Mouse (Mus musculus): ENCODE data around the gene Chit1. TPM values are rescaled to one million over a fixed set of nuclear protein-coding genes. Genes with fewer than 3 reads are reported as not detected.

Gene Chit1
- total RNA-seq, 2 experiments from 2014 or later = 0.26 to 0.60 TPM

- DNase-seq (ENCODE audit: extremely low spot score in 1 of 2, low spot score in 2 of 2) = no peak
- intact Hi-C loops (cut with DNase I) = no loop called here
Measured at GRCm38 (mm10) chr1:134114730-134115129, 3.7 kb downstream of the Chit1 start.

- intact Hi-C loops (cut with DNase I) = no loop called here
- no peak for DNase-seq (ENCODE audit: extremely low spot score in 1 of 2, low spot score in 2 of 2)
Measured at GRCm38 (mm10) chr1:134115424-134115823, 4.4 kb downstream of the Chit1 start.

DNA sequence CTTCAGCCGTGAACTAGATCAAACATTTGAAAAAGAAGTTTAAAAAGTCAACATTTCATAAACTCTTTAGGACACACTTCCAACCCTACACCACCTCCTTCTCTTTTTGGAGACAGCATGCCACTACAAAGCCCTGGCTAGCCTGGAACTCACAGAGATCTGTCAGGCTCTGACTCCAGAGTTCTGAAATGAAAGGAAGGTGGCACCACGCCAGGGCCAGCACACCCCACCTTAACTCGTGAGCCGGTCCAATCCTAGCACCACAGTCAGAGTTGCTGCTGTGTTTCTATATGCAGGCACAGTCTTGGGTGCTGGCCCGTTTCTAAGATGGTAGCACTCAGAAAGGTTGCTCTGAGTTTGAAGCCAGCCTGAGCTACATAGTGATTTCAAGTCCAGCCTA is 6.1 kb downstream of the Chit1 start:
- DNase-seq (ENCODE audit: extremely low spot score in 1 of 2, low spot score in 2 of 2) = peak in 1 of 2 experiments; percentile 37
- intact Hi-C loops (cut with DNase I) = no loop called here

DNA sequence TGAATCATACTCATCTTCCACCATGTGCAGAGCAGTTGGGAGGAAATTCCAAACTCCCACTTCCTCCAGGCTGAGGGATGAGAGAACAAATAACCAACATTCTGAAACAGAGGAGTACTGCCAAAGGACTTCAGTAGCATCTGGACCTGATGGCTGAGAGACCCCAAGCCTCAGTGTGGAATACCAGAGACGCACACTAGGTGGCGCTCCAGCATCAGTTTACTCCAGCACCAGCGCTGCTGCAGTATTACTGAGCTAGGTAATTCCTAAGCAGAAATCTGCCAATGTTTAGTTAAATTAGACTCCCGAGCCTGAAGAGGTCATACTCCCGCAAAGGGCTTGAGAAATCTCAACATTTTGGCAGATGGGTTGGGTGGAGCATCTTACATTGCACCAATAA is 9.1 kb downstream of the Chit1 start:
- peak; percentile 88 to 89 for DNase-seq (ENCODE audit: extremely low spot score in 1 of 2, low spot score in 2 of 2)
- intact Hi-C loops (cut with DNase I) = loop anchor here (5.0 kb wide), 1 partner anchor 212 kb away; the partner anchor contains the start of gene Ppfia4

DNA sequence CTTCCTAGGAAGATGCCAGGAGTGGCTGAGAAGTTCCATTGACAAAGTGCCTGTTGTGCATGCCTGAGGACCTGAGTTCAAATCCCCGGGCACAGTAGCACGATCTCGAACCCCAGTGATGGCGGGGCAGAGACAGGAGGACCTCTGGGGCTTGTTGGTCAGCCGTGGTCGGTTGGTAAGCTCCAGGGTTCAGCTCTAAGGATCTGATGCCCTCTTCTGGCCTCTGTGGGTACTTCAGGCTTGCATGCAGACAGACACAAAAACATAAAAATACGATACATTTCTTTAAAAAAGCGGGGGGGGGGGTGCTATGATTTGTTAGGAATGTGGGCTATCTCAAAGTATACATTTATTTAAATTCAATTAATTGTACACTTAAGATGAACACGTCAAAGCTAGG is 11.2 kb downstream of the Chit1 start:
- DNase-seq (ENCODE audit: extremely low spot score in 1 of 2, low spot score in 2 of 2) = peak in 1 of 2 experiments; percentile 39
- intact Hi-C loops (cut with DNase I) = loop anchor here (5.0 kb wide), 1 partner anchor 210 kb away; the partner anchor contains the start of gene Ppfia4

DNA sequence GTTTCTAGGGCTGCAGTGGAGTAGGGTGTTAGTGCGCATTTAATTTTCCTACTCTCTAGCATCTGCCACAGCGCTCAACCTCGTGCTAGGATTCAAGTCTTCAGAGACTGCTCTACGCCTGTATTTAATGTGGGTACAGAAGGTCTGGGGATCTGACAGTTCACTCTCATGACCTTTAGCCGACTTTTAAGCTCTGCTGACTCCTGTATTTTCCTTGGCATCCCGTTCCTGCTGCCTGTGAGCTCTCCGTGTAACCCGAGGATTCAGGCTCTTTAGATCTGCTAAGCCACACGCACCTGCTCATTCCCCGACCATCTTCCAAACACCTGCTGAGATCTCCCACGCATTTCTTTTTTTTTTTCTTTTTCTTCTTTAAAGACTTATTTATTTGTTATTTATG is 22.3 kb downstream of the Chit1 start:
- intact Hi-C loops (cut with DNase I) = no loop called here
- DNase-seq (ENCODE audit: extremely low spot score in 1 of 2, low spot score in 2 of 2) = no peak

GRCm38 (mm10) chr1:134136351-134136750 is 25.3 kb downstream of the Chit1 start:
- no peak for DNase-seq (ENCODE audit: extremely low spot score in 1 of 2, low spot score in 2 of 2)
- intact Hi-C loops (cut with DNase I) = no loop called here

DNA sequence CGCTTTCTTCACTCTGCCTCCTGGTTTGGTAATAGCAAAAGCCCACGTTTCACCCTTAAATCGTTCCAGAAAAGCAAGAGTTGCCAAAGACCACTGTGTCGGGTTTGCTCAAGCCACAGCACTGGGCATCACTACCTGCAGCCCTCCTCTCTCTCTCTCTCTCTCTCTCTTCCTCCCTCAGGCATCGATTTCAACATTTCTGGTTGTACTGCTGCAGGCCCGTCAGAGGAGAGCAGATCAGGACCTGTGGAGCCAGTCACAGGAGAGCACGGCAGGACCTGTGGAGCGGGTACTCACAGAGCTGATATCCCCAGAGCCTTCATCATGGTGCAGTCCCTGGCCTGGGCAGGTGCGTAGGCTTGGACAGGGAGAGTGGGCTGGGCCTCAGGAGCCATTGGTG is 27.4 kb downstream of the Chit1 start:
- intact Hi-C loops (cut with DNase I) = no loop called here
- DNase-seq (ENCODE audit: extremely low spot score in 1 of 2, low spot score in 2 of 2) = no peak

GRCm38 (mm10) chr1:134142363-134142794 is 31.3 kb downstream of the Chit1 start:
- no peak for DNase-seq (ENCODE audit: extremely low spot score in 1 of 2, low spot score in 2 of 2)
- intact Hi-C loops (cut with DNase I) = no loop called here

DNA sequence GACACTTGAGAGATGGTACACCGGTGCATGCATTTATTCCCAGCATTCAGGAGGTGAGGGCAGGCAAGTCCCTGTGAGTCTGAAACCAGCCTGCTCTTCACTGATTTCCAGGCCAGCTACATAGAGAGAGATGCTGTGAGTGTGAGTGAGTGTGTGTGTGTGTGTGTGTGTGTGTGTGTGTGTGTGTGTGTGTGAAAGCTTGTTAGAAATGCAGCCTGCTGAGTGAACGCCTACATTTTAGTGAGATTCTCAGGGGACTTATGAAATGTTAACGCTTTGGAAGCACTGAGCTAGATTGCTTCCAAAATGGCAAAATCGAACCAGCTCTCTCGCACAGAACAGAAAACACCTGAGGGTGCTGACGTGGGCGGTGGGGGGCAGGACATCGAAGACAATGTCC is 35.0 kb downstream of the Chit1 start:
- intact Hi-C loops (cut with DNase I) = no loop called here
- peak; percentile 20 to 54 for DNase-seq (ENCODE audit: extremely low spot score in 1 of 2, low spot score in 2 of 2)

- intact Hi-C loops (cut with DNase I) = loop anchor here (5.0 kb wide), 2 partner anchors 92 to 182 kb away; partner anchors contain the start of gene Ppfia4
Measured at GRCm38 (mm10) chr1:134150076-134150475, 39.0 kb downstream of the Chit1 start.

GRCm38 (mm10) chr1:134150745-134151144 is 39.7 kb downstream of the Chit1 start:
- no peak for DNase-seq (ENCODE audit: extremely low spot score in 1 of 2, low spot score in 2 of 2)
- intact Hi-C loops (cut with DNase I) = loop anchor here (5.0 kb wide), 2 partner anchors 92 to 182 kb away; partner anchors contain the start of gene Ppfia4

More at GRCm38 (mm10) chr1:134150076-134150475, 39.0 kb downstream of the Chit1 start:
- DNase-seq (ENCODE audit: extremely low spot score in 1 of 2, low spot score in 2 of 2) = no peak

DNA sequence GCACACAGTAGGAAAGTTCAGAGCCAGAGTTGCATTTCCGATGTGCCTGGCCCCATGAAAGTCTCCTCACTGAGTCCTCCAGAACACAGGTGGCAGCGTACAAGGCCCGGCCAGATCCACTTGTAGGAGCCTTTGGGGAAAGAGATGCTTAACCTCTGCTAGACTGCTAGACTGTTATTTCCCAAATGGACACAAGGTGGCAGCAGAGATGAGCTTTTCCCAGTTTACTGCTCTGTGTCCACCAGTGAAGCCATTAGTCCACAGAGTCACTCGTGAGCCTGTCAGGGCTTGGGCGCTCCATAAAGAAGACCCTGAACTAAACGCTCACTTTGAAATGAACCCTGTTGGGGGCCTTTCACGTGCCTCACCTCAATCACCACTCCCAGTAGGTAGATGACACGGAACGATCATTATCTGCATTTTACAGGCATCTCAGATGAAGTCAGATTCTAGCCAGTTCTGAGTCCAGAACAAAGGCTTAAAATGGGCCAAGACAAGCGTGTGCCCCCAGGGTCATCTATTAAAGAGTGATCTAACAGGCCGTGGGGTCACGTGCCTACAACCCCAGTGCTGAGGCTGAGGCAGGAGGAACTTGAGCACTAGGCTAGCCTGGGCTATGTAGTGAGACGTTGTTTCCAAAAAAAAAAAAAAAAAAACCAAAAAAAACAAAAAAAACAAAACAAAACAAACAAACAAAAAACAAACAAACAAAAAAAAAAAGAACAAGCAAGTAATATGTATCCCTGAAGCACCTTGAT is 40.8 kb downstream of the Chit1 start:
- peak; percentile 75 to 76 for DNase-seq (ENCODE audit: extremely low spot score in 1 of 2, low spot score in 2 of 2)
- intact Hi-C loops (cut with DNase I) = loop anchor here (5.0 kb wide), 2 partner anchors 90 to 180 kb away; partner anchors contain the start of gene Ppfia4

DNA sequence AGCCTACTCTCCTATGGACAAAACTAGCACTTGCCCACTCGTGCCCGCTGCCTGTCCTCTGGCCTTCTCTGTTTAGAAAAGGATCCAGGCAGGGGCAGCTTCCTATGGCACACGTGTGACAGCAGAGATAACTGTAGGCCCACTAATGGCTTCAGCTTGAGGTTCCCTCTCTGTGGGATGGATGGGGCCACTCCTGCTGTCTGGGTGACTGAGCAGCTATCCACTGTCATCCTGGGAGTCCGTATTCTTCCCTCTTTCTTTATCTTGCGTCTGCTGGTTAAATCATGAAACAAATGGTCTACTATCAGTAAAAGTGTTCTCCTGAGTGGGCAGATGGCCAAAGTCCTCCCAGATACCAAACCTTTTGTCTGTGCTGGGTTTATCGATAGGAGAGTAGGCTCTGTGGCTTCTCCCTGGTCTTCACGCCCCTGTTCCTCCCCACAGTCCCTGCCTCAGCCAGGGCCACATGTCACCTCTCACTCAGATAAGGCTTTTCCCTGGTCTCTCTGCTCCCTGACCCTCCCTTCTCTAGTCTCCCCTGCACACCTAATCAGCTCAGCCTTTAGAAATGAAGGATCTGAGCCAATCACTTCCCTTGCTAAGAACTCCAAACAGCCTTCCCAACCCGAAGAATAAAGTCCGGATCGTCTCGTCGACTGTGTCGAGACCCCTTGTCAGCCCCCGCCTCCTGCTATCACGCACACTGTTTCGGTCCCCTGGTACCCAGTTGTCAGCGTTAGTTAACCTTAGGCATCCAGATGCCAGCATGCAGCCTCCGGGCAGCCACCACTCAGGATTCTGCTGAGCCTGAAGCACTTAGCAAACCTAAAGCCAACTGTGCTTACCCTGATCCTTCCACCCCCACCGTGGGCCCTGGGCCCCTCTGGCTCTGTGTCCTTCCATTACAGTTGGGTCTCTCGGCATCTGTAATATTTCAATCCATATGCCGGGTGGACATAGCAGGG is 41.9 kb downstream of the Chit1 start:
- intact Hi-C loops (cut with DNase I) = loop anchor here (5.0 kb wide), 2 partner anchors 89 to 179 kb away; partner anchors contain the start of gene Ppfia4
- no peak for DNase-seq (ENCODE audit: extremely low spot score in 1 of 2, low spot score in 2 of 2)

GRCm38 (mm10) chr1:134154121-134154520 is 43.1 kb downstream of the Chit1 start:
- no peak for DNase-seq (ENCODE audit: extremely low spot score in 1 of 2, low spot score in 2 of 2)
- intact Hi-C loops (cut with DNase I) = loop anchor here (5.0 kb wide), 2 partner anchors 88 to 178 kb away; partner anchors contain the start of gene Ppfia4

- no peak for DNase-seq (ENCODE audit: extremely low spot score in 1 of 2, low spot score in 2 of 2)
- intact Hi-C loops (cut with DNase I) = loop anchor here (5.0 kb wide), 2 partner anchors 88 to 178 kb away; partner anchors contain the start of gene Ppfia4
Measured at GRCm38 (mm10) chr1:134154655-134155054, 43.6 kb downstream of the Chit1 start.

DNA sequence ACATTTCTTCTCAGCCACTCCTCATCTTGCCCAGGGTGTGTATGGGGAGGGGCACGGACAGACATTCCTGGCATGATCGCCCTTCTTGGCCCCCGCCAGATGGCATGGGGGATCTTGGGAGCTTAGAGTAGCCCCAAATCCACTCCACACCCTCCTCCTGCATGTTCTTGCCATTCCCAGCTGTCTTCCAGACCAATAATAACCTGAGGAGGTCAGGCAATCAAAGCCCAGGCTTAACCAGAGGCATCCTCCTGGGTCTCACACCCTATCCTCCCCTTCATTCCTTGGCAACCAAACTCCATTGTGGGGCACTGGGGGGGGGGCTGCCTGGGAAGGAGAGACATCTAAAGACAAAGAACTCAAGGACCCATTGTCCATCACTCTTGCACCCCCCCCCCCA is 49.4 kb downstream of the Chit1 start:
- intact Hi-C loops (cut with DNase I) = no loop called here
- DNase-seq (ENCODE audit: extremely low spot score in 1 of 2, low spot score in 2 of 2) = no peak

DNA sequence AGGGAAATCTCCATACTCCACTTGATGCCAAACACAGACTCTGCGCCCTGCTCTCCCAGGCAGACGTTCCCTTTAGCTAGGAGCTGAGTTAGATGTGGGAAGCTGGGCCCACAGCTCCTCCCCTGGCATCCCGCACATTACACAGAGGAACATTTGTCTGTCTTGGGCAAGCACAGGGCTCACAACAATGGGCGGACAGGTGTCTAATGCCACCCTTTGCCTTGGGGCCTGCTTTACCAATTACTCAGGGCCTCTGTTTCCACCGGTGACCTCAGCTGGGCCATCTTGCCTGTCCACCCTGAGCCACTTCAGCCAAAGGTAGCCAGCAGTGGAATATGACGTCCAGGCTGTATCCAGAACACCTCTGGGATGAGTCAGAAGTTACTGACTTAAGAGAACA is 50.4 kb downstream of the Chit1 start:
- DNase-seq (ENCODE audit: extremely low spot score in 1 of 2, low spot score in 2 of 2) = no peak
- intact Hi-C loops (cut with DNase I) = no loop called here

All from left cerebral cortex, postnatal 10 days (tissue).